Mouse (Mus musculus) ovary, postnatal 10 days (tissue): ENCODE data around the gene Gm21828.
"Not testable (repeated sequence)": the region's sequence is repeated elsewhere in the genome, so short reads cannot be mapped to it uniquely, and the experiment has no call there.

Experiments used
- DNase-seq: peaks from one replicate; pipeline ENCODE4 v3.0.0; 2022; ENCODE audit warnings: low spot score

Gene Gm21828

DNA sequence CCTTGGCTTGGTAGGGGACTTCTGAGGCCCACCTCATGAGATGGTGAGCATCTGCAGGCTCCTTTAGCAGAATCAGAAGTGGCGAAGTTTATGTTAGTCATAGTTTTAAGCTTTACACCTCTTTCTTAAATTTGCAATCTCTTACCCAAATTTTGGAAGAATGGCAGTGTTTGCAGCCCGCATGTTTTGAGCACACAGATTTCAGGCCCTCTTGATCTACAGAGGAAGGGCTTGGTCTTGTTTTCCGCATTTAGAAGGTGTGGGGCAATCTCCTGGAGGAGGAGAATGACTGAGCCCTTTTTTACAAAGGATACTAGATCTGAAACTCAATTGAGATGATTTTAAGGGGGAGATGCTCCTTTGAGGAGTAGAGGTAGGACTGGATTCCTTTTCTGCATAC lies at the start of gene Gm21828:
TSS of gene Gm21828 (minus strand) at position 101 of the 400 bp plus-strand sequence.
- DNase-seq, result not testable (repeated sequence)

DNA sequence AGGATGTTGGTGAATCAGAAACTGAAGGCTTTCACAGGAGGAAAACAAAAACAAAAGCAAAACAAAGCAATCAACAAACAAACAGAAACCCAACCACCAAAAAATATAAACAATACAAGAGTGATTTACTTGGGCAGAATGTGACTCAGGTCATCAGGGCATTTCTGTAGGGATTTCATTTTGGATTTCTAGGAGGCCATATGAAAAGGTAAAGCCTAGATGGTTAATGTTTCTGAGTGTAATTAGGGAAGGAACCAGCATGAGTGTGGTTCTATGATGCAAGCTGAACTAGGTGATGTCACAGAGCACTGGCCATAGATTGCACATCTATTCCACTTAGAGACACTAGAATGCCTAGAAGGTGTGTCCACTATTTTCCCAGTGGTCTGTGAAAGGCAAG lies 28.4 kb upstream of the Gm21828 start, which contains the start of the genes Gm21440 and Gm21454:
TSS of gene Gm21440 (plus strand) at position 301 of the 400 bp plus-strand sequence.
TSS of gene Gm21454 (plus strand) at position 352 of the 400 bp plus-strand sequence.
- not testable (repeated sequence) for DNase-seq
